Mouse (Mus musculus): Measurements from ENCODE around the gene Gm21411. TPM values are rescaled to one million over a fixed set of nuclear protein-coding genes. Genes with fewer than 3 reads are reported as not detected.
"Not testable (repeated sequence)": the region's sequence is repeated elsewhere in the genome, so short reads cannot be mapped to it uniquely, and the experiment has no call there.

Gm21411 gene
- total RNA-seq (2015; ENCODE audit: low replicate concordance) (not detected in 2 replicates), total RNA-seq (2017; ENCODE audit: low replicate concordance) (not detected in 2 replicates)

DNA sequence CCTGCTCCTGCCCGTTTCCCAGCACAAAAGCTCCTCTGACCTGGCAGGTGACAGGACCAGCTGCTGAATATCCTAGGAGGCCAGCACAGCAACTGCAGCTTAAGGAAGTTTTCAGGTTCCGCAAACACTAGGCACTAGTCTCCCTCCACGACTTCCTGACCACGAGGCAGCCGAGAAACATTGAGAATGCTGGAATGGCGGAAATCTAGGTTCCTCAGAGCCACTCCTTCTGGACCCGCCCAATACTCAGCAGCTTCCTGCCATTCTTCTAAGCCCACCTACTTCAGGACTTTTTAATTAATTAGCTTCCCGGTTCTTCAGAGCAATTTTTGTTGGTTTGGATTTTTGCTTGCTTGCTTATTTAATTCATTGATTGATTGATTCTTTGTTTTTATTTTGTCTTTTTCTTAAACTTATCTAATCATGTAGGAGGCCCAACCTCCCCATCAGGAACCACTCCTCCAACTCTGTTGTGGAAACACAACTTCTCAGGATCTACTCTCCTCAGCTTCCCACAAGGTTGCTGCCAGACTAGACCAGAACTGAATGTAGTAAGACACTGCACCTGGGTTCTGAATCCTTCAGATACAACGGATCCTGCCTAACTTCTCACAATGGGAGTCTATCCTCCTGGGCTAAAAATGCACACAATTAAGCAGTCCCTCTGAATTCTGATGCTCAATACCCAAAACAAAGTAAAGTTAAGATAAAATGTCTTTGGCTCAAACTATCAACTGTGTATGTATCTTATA lies at the start of gene Gm21411:
Gm21411 (minus strand) TSS at position 205 of the 752 bp plus-strand sequence.
- not testable (repeated sequence) for ATAC-seq (replicated peaks; ENCODE audit: low FRiP score, poor library complexity, severe bottlenecking)

DNA sequence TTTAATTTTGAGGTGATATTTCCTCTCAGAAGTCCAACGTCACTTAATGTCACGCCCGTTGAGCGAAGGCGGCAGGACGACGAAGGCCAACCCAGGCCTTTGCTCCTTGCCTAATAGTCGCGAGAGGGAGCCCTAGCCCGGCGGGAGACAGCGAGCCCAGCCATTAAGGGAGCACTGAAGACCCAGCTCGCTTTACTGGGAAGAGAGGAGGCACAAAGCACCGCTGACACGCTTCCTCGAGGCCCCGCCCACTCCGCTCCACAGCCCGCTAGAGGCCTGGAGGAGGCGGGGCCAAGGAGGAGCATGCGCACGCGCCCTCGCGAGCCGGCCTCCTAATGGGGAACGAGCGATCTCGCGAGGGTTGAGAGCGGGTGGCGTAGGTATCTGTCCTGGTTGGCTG lies 32.3 kb upstream of the Gm21411 start:
- ATAC-seq (replicated peaks; ENCODE audit: low FRiP score, poor library complexity, severe bottlenecking), result not testable (repeated sequence)

DNA sequence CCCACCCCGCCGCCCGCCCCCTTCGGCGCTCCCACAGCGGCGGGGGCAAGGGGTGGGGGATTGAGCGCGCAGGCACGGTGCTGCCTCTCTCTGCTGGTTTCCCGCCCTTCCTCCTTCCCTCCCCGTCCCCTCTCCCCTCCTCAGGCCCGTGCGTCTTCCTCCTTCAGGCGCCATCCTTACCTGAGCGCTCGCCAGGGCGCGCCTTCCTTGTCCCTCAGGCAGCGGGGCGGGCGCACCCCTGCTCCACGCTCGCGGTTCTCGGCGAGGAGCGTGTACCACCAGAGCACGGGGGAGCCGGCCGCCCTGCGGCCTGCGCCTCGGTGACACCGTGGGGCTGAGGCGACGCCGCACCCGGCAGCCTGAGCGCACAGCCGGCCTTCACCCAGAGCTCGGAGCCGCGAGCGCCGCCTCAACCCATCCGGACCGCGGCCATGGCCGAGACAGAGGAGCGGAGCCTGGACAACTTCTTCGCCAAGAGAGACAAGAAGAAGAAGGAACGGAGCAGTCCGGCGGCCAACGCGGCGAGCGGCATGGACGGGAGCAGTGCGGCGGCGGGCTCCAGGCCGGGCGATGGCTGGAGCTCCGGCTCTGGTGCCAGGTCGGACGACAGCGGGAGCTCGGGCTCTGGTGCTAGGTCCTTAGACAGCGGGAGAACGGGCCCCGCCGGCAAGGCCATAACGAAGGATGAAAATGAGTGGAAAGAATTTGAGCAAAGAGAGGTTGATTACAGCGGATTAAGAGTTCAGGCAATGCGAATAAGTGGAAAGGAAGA lies 23.1 kb upstream of the Gm21411 start:
- ATAC-seq (replicated peaks; ENCODE audit: low FRiP score, poor library complexity, severe bottlenecking), result no peak

DNA sequence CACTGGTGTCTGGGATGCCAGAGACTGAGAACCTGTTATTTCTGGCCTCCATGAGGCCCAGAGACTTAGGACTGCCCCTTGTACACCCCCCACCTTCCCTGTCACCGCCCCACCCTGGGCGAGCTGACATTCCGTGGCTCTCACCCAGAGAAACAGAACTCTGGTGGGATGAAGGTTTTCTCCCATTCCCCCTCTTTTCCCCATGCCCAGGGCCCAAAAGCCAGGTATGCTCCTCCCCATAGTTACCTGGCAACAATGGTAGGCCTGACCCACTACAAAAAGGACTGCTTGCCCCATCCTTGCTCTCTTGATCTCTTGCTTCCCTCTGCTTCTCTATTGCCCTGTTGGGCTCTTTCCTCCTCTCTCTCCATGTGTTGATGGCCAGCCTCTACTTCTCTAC lies 5.8 kb upstream of the Gm21411 start:
- no peak for ATAC-seq (replicated peaks; ENCODE audit: low FRiP score, poor library complexity, severe bottlenecking)

DNA sequence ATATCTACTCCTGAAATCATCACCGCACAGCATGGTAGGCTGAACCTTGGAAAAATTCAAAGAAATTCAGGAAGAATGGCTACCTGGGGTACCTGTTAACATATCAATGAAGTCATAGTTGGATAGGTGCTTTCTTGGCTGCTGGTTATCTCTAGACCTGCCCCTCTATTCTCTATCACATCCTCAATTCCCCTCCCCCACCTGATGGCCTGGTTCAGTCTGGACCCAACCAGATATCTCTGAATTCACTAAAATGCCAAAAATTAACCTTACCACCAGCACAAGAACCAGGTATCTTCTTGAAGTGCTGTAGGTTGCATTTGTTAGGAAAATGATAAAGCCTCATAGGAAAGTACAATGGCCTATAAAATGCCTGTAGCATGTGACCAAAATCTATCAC lies 1.3 kb downstream of the Gm21411 start:
- not testable (repeated sequence) for ATAC-seq (replicated peaks; ENCODE audit: low FRiP score, poor library complexity, severe bottlenecking)

DNA sequence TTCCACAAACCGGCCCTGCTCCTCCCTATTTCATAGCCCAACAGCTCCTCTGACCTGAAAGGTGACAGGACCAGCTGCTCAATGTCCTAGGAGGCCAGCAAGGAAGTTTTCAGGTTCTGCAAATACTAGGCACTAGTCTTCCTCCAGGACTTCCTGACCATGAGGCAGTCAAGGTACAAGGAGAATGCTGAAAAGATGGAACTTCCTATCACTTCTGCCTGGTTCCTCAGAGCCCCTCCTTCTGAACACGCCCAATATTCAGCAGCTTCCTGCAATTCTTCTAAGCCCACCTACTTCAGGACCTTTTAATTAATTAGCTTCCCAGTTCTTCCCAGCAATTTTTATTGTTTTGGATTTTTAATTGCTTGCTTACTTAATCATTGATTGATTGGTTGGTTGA lies 4.6 kb downstream of the Gm21411 start:
- ATAC-seq (replicated peaks; ENCODE audit: low FRiP score, poor library complexity, severe bottlenecking), result not testable (repeated sequence)

DNA sequence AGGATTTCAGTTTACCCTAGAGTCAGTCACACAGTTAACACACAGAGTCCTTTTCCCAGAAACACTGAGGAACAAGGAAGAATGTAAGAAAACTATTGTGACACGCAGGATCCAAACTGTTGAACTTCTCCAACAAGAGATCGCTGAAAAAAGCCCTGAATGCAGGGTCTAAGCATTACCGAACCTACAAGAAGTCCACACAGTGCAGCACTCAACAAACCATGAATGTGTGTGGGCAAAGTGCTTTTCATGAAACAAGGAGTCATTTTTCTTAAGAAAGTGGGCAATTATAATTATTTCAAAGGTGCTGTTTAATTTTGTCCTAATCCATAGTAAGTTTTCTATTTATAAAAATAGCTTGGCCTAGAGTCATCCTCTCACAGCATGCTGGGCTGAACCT lies 6.3 kb downstream of the Gm21411 start:
- not testable (repeated sequence) for ATAC-seq (replicated peaks; ENCODE audit: low FRiP score, poor library complexity, severe bottlenecking)

Other genes starting within 250 kb of the Gm21411 start
- not detected in 2 replicates for gene Zfp989, start 62.4 kb upstream of the Gm21411 start, total RNA-seq (2015; ENCODE audit: low replicate concordance)
- not detected in 2 replicates for gene Zfp989, start 62.4 kb upstream of the Gm21411 start, total RNA-seq (2017; ENCODE audit: low replicate concordance)
- gene Rex2, start 112.3 kb upstream of the Gm21411 start, total RNA-seq (2015; ENCODE audit: low replicate concordance), result not detected in 2 replicates
- not detected in 2 replicates for gene Rex2, start 112.3 kb upstream of the Gm21411 start, total RNA-seq (2017; ENCODE audit: low replicate concordance)
- gene Zfp991, start 222.4 kb upstream of the Gm21411 start, total RNA-seq (2015; ENCODE audit: low replicate concordance), result 5.9 and 7.9 TPM in 2 replicates
- gene Zfp991, start 222.4 kb upstream of the Gm21411 start, total RNA-seq (2017; ENCODE audit: low replicate concordance), result 5.1 and 16.9 TPM in 2 replicates

Measured in erythroid progenitor cell, adult 5-6 weeks (primary cell).